Mouse (Mus musculus) heart, adult 2 months (tissue): Measurements from ENCODE around the gene Mta2.

ENCODE experiments used
- CTCF ChIP-seq: fragments of 200-600 bp; IDR thresholded peaks from 2 replicates; pipeline ENCODE4 v1.8.1; 2022; ENCODE audit warnings: antibody characterized with exemption, mild to moderate bottlenecking, moderate library complexity
- EP300 ChIP-seq: fragments of 200-500 bp; IDR thresholded peaks from 2 replicates; pipeline ENCODE4 v1.6.1; 2011; ENCODE audit warnings: low read depth, low read length, control low read depth; ENCODE audit not compliant: insufficient read depth
- POLR2A ChIP-seq: fragments of 200-500 bp; IDR thresholded peaks from 2 replicates; pipeline ENCODE4 v1.6.1; 2011; ENCODE audit warnings: mild to moderate bottlenecking, low read depth, low read length, control low read depth; ENCODE audit not compliant: insufficient read depth

- TF ChIP-seq CTCF = no peak
- no peak for TF ChIP-seq POLR2A
- no peak for TF ChIP-seq EP300
Measured at GRCm38 (mm10) chr19:8985891-8986290, 44.2 kb downstream of the Mta2 start.
